Mouse (Mus musculus): ENCODE measurements around the gene Mlxipl. TPM values are rescaled to one million over a fixed set of nuclear protein-coding genes. Genes with fewer than 3 reads are reported as not detected.

The Mlxipl gene
- total and polyA plus RNA-seq, 2 experiments from 2014 or later = 0.58 to 0.86 TPM

GRCm38 (mm10) chr5:135175086-135175485 lies 85.4 kb downstream of the Mlxipl start:
- H3K4me2 ChIP-seq (ENCODE audit: low read depth, low read length) = no peak overlapping the region
- H3K9ac ChIP-seq (replicated peaks; ENCODE audit: low read length) = no peak overlapping the region
- DNase-seq (ENCODE audit: low spot score) (no peak), ATAC-seq (no peak)
- H3K9me3 ChIP-seq (ENCODE audit: low read length) = no peaks in the 10 kb centered on the region
- H3K4me3 ChIP-seq (ENCODE audit: low read length) = no peak overlapping the region
- H3K36me3 ChIP-seq (ENCODE audit: insufficient read depth, low read length) = peaks cover 50% of the 10 kb centered on the region
- no peak overlapping the region for H3K27ac ChIP-seq
- TF ChIP-seq CTCF (IDR thresholded peaks at IDR 0.05; ENCODE audit: low read depth) = no peak
- no peaks in the 10 kb centered on the region for H3K27me3 ChIP-seq (ENCODE audit: insufficient read depth, low read length)
- no peaks in the 10 kb centered on the region for H3K4me1 ChIP-seq (ENCODE audit: insufficient read depth, low read length)

GRCm38 (mm10) chr5:135178523-135178922 lies 88.8 kb downstream of the Mlxipl start:
- H3K27ac ChIP-seq = peak overlapping the region; percentile 51; the same call in 1 of the 2 replicates
- 74% methylated on average over 3 of the region's 3 CpGs for WGBS
- H3K9ac ChIP-seq (replicated peaks; ENCODE audit: low read length) = no peak overlapping the region
- ATAC-seq = no peak
- no peaks in the 10 kb centered on the region for H3K4me1 ChIP-seq (ENCODE audit: insufficient read depth, low read length)
- no peak for DNase-seq (ENCODE audit: low spot score)
- H3K36me3 ChIP-seq (ENCODE audit: insufficient read depth, low read length) = peaks cover 55% of the 10 kb centered on the region
- no peaks in the 10 kb centered on the region for H3K9me3 ChIP-seq (ENCODE audit: low read length)
- H3K4me3 ChIP-seq (ENCODE audit: low read length) = no peak overlapping the region
- no peak overlapping the region for H3K4me2 ChIP-seq (ENCODE audit: low read depth, low read length)
- H3K27me3 ChIP-seq (ENCODE audit: insufficient read depth, low read length) = no peaks in the 10 kb centered on the region
- no peak for TF ChIP-seq CTCF (IDR thresholded peaks at IDR 0.05; ENCODE audit: low read depth)

GRCm38 (mm10) chr5:135178996-135179395 lies 89.3 kb downstream of the Mlxipl start:
- peak; percentile 32 for ATAC-seq
- Histone ChIP-seq H3K27ac (0 out of 2 replicates have a peak overlapping the region, but pooled peaks have one; percentile 51), H3K4me2 (ENCODE audit: low read depth, low read length) (no peak overlapping the region), H3K4me1 (ENCODE audit: insufficient read depth, low read length) (no peaks in the 10 kb centered on the region), H3K36me3 (ENCODE audit: insufficient read depth, low read length) (peaks cover 55% of the 10 kb centered on the region), H3K27me3 (ENCODE audit: insufficient read depth, low read length) (no peaks in the 10 kb centered on the region), H3K9me3 (ENCODE audit: low read length) (no peaks in the 10 kb centered on the region), H3K4me3 (ENCODE audit: low read length) (no peak overlapping the region), H3K9ac (replicated peaks; ENCODE audit: low read length) (no peak overlapping the region)
- DNase-seq (ENCODE audit: low spot score) = peak; percentile 37
- TF ChIP-seq CTCF (IDR thresholded peaks at IDR 0.05; ENCODE audit: low read depth) = no peak
- WGBS = 78% methylated on average over 4 of the region's 4 CpGs

- H3K27ac ChIP-seq = no peak overlapping the region
- no peaks in the 10 kb centered on the region for H3K27me3 ChIP-seq (ENCODE audit: insufficient read depth, low read length)
- H3K4me3 ChIP-seq (ENCODE audit: low read length) = no peak overlapping the region
- peaks cover 52% of the 10 kb centered on the region for H3K36me3 ChIP-seq (ENCODE audit: insufficient read depth, low read length)
- 95% methylated on average over 6 of the region's 7 CpGs for WGBS
- no peak for TF ChIP-seq CTCF (IDR thresholded peaks at IDR 0.05; ENCODE audit: low read depth)
- no peak overlapping the region for H3K9ac ChIP-seq (replicated peaks; ENCODE audit: low read length)
- DNase-seq (ENCODE audit: low spot score) (no peak), ATAC-seq (no peak)
- no peaks in the 10 kb centered on the region for H3K4me1 ChIP-seq (ENCODE audit: insufficient read depth, low read length)
- H3K9me3 ChIP-seq (ENCODE audit: low read length) = no peaks in the 10 kb centered on the region
- no peak overlapping the region for H3K4me2 ChIP-seq (ENCODE audit: low read depth, low read length)
These were observed 89.9 kb downstream of the Mlxipl start for GRCm38 (mm10) chr5:135179616-135180015.

GRCm38 (mm10) chr5:135180796-135181195 lies 91.1 kb downstream of the Mlxipl start:
- no peak overlapping the region for H3K4me3 ChIP-seq (ENCODE audit: low read length)
- H3K9ac ChIP-seq (replicated peaks; ENCODE audit: low read length) = no peak overlapping the region
- H3K36me3 ChIP-seq (ENCODE audit: insufficient read depth, low read length) = peaks cover 50% of the 10 kb centered on the region
- no peak for DNase-seq (ENCODE audit: low spot score)
- no peak for TF ChIP-seq CTCF (IDR thresholded peaks at IDR 0.05; ENCODE audit: low read depth)
- no peak overlapping the region for H3K4me2 ChIP-seq (ENCODE audit: low read depth, low read length)
- WGBS = 94% methylated on average over 14 of the region's 14 CpGs
- ATAC-seq = no peak
- H3K27me3 ChIP-seq (ENCODE audit: insufficient read depth, low read length) = no peaks in the 10 kb centered on the region
- no peak overlapping the region for H3K27ac ChIP-seq
- no peaks in the 10 kb centered on the region for H3K4me1 ChIP-seq (ENCODE audit: insufficient read depth, low read length)
- H3K9me3 ChIP-seq (ENCODE audit: low read length) = no peaks in the 10 kb centered on the region

GRCm38 (mm10) chr5:135181776-135182175 lies 92.1 kb downstream of the Mlxipl start:
- peaks cover 47% of the 10 kb centered on the region for H3K36me3 ChIP-seq (ENCODE audit: insufficient read depth, low read length)

GRCm38 (mm10) chr5:135183131-135183861 lies 93.6 kb downstream of the Mlxipl start:
- H3K36me3 ChIP-seq (ENCODE audit: insufficient read depth, low read length) = peaks cover 36% of the 10 kb centered on the region
- ATAC-seq (no peak), DNase-seq (ENCODE audit: low spot score) (no peak)
- H3K4me2 ChIP-seq (ENCODE audit: low read depth, low read length) = no peak overlapping the region
- 57% methylated on average over 8 of the region's 8 CpGs for WGBS
- H3K4me3 ChIP-seq (ENCODE audit: low read length) = no peak overlapping the region
- H3K27me3 ChIP-seq (ENCODE audit: insufficient read depth, low read length) = no peaks in the 10 kb centered on the region
- H3K9me3 ChIP-seq (ENCODE audit: low read length) = no peaks in the 10 kb centered on the region
- TF ChIP-seq CTCF (IDR thresholded peaks at IDR 0.05; ENCODE audit: low read depth) = no peak
- no peak overlapping the region for H3K9ac ChIP-seq (replicated peaks; ENCODE audit: low read length)
- H3K27ac ChIP-seq = peak overlapping the region; percentile 20; the same call in 1 of the 2 replicates
- H3K4me1 ChIP-seq (ENCODE audit: insufficient read depth, low read length) = no peaks in the 10 kb centered on the region

More at GRCm38 (mm10) chr5:135181776-135182175, 92.1 kb downstream of the Mlxipl start:
- DNase-seq (ENCODE audit: low spot score) = no peak
- Histone ChIP-seq H3K4me3 (ENCODE audit: low read length) (no peak overlapping the region), H3K9me3 (ENCODE audit: low read length) (no peaks in the 10 kb centered on the region), H3K27me3 (ENCODE audit: insufficient read depth, low read length) (no peaks in the 10 kb centered on the region), H3K4me1 (ENCODE audit: insufficient read depth, low read length) (no peaks in the 10 kb centered on the region), H3K4me2 (ENCODE audit: low read depth, low read length) (no peak overlapping the region), H3K9ac (replicated peaks; ENCODE audit: low read length) (no peak overlapping the region), H3K27ac (no peak overlapping the region)
- no peak for TF ChIP-seq CTCF (IDR thresholded peaks at IDR 0.05; ENCODE audit: low read depth)
- ATAC-seq = no peak
- WGBS = 63% methylated on average over 6 of the region's 6 CpGs
